Mouse (Mus musculus) neural tube, embryonic 13.5 days (tissue): ENCODE data around the gene Nav2. TPM values are rescaled to one million over a fixed set of nuclear protein-coding genes. Genes with fewer than 3 reads are reported as not detected.
A peak's percentile ranks its signal among the peaks of the same experiment; 100 is the strongest.

Experiments used
- ATAC-seq: fragments of 200-750 bp; cut with Nextera tagmentation; 2 replicates; pipeline ENCODE4 v1.8.0; 2017; ENCODE audit warnings: low read depth, mild to moderate bottlenecking, moderate TSS enrichment, moderate library complexity
- H3K27ac ChIP-seq: fragments of 300-500 bp; sonication (generic); replicated peaks from 2 replicates; pipeline ENCODE4 v1.5.1; 2015; ENCODE audit warnings: moderate library complexity, mild to moderate bottlenecking, inconsistent platforms
- H3K27me3 ChIP-seq: fragments of 300-500 bp; sonication (generic); 2 replicates; pipeline ENCODE4 v1.6.1; 2015; ENCODE audit warnings: mild to moderate bottlenecking, inconsistent platforms
- H3K36me3 ChIP-seq: fragments of 300-500 bp; sonication (generic); 2 replicates; pipeline ENCODE4 v1.6.1; 2015; ENCODE audit warnings: mild to moderate bottlenecking, inconsistent platforms
- H3K4me1 ChIP-seq: fragments of 300-500 bp; sonication (generic); replicated peaks from 2 replicates; pipeline ENCODE4 v1.6.1; 2015; ENCODE audit warnings: inconsistent platforms
- H3K4me2 ChIP-seq: fragments of 300-500 bp; sonication (generic); 2 replicates; pipeline ENCODE4 v1.6.1; 2015; ENCODE audit warnings: inconsistent platforms, mild to moderate bottlenecking, moderate library complexity
- H3K4me3 ChIP-seq: fragments of 300-500 bp; sonication (generic); 2 replicates; pipeline ENCODE4 v1.5.1; 2015; ENCODE audit warnings: mild to moderate bottlenecking, inconsistent platforms
- H3K9ac ChIP-seq: fragments of 300-500 bp; sonication (generic); 2 replicates; pipeline ENCODE4 v1.6.1; 2015; ENCODE audit warnings: moderate library complexity, mild to moderate bottlenecking, inconsistent platforms
- H3K9me3 ChIP-seq: fragments of 300-500 bp; sonication (generic); 2 replicates; pipeline ENCODE4 v1.6.1; 2016; ENCODE audit warnings: inconsistent platforms
- WGBS: fragments of 180-500 bp; shearing (Covaris S2); methylation state at CpG from one replicate; pipeline ENCODE4 v1.1.7; 2015; 5-methylcytosine and 5-hydroxymethylcytosine counted together
- polyA plus RNA-seq: library from polyadenylated mRNA; unstranded; fragments of >200 nt; fragmentation: Nextera tagmentation; extraction: Ambion mirVana; gene quantifications from 2 replicates; pipeline ENCODE4 v1.2.1, GENCODE M21; 2015

Nav2 gene
- polyA plus RNA-seq, 1 experiment from 2014 or later = 19.6 TPM

GRCm38 (mm10) chr7:49451240-49451639 lies 542.7 kb downstream of the Nav2 start:
- Histone ChIP-seq H3K27ac (no peak overlapping the region), H3K27me3 (no peaks in the 10 kb centered on the region), H3K4me2 (0 out of 2 replicates have a peak overlapping the region, but pooled peaks have one; percentile 40), H3K4me3 (no peak overlapping the region), H3K9ac (no peak overlapping the region), H3K4me1 (peaks cover 19% of the 10 kb centered on the region), H3K9me3 (no peaks in the 10 kb centered on the region), H3K36me3 (peaks cover 18% of the 10 kb centered on the region)
- 87% methylated on average over 10 of the region's 10 CpGs for WGBS
- ATAC-seq = no peak

DNA sequence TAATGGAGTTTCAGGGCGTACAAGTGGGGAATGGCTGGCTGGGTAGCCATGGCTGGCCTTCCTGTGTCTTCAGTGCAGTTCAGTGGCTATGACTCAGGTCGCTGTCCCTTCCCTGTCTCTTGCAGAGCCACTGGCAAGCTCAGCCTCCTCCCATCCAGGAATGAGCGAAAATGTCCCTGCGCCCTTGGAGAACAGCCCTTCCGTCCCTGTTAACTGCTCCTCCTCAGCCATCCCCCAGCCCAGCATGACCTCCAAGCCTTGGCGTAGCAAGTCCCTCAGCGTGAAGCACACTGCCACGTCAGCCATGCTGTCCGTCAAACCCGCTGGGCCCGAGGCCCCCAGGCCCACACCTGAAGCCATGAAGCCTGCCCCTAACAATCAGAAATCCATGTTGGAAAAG lies 543.8 kb downstream of the Nav2 start:
- no peak overlapping the region for H3K27ac ChIP-seq
- no peaks in the 10 kb centered on the region for H3K9me3 ChIP-seq
- WGBS = 79% methylated on average over 11 of the region's 11 CpGs
- no peak overlapping the region for H3K4me2 ChIP-seq
- H3K36me3 ChIP-seq = peaks cover 18% of the 10 kb centered on the region
- no peak for ATAC-seq
- H3K4me3 ChIP-seq = no peak overlapping the region
- H3K27me3 ChIP-seq = no peaks in the 10 kb centered on the region
- no peak overlapping the region for H3K9ac ChIP-seq
- H3K4me1 ChIP-seq = peaks cover 19% of the 10 kb centered on the region

GRCm38 (mm10) chr7:49454601-49455000 lies 546.1 kb downstream of the Nav2 start:
- WGBS = 86% methylated on average over 5 of the region's 5 CpGs
- Histone ChIP-seq H3K27me3 (no peaks in the 10 kb centered on the region), H3K4me3 (no peak overlapping the region), H3K4me2 (no peak overlapping the region), H3K36me3 (peaks cover 23% of the 10 kb centered on the region), H3K9ac (no peak overlapping the region), H3K4me1 (peaks cover 18% of the 10 kb centered on the region), H3K9me3 (no peaks in the 10 kb centered on the region), H3K27ac (no peak overlapping the region)
- no peak for ATAC-seq

DNA sequence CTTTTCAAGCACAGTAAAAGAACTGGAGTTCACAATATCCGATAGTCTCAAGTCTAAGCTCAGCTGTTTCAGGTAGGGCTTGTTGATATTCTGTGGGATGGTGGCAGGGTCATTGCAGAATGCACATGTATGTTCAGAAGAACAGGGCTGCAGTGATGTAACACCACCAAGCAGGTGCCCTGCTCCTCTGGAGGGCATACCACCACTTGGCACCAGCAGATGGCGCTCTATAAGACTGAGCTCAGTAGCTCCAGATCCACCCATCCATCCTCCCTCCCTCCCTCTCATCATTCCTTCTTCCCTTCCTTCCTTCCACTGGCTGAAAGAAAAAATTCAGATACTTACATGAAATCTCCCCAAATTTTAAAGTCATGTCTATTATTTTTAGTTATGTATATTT lies 547.6 kb downstream of the Nav2 start:
- ATAC-seq = 0 out of 2 replicates have a peak, but pooled peaks have one; percentile 37
- WGBS = 60% methylated on average over 2 of the region's 2 CpGs
- H3K36me3 ChIP-seq = peaks cover 23% of the 10 kb centered on the region
- H3K9me3 ChIP-seq = no peaks in the 10 kb centered on the region
- no peak overlapping the region for H3K4me2 ChIP-seq
- no peaks in the 10 kb centered on the region for H3K27me3 ChIP-seq
- H3K4me1 ChIP-seq = peaks cover 3% of the 10 kb centered on the region; the same call in 1 of the 2 replicates
- H3K4me3 ChIP-seq = no peak overlapping the region
- H3K27ac ChIP-seq = no peak overlapping the region
- H3K9ac ChIP-seq = no peak overlapping the region

- no peaks in the 10 kb centered on the region for H3K4me1 ChIP-seq
- H3K27me3 ChIP-seq = no peaks in the 10 kb centered on the region
- no peak overlapping the region for H3K4me3 ChIP-seq
- H3K4me2 ChIP-seq = no peak overlapping the region
- 83% methylated on average over 10 of the region's 10 CpGs for WGBS
- H3K9me3 ChIP-seq = no peaks in the 10 kb centered on the region
- no peak for ATAC-seq
- no peak overlapping the region for H3K9ac ChIP-seq
- H3K27ac ChIP-seq = no peak overlapping the region
- H3K36me3 ChIP-seq = peaks cover 21% of the 10 kb centered on the region
Observed at GRCm38 (mm10) chr7:49457398-49457797, 548.9 kb downstream of the Nav2 start.

GRCm38 (mm10) chr7:49457890-49458289 lies 549.4 kb downstream of the Nav2 start:
- Histone ChIP-seq H3K4me3 (no peak overlapping the region), H3K4me2 (no peak overlapping the region), H3K27ac (no peak overlapping the region), H3K27me3 (no peaks in the 10 kb centered on the region), H3K36me3 (peaks cover 16% of the 10 kb centered on the region), H3K9ac (no peak overlapping the region), H3K4me1 (no peaks in the 10 kb centered on the region), H3K9me3 (no peaks in the 10 kb centered on the region)
- no peak for ATAC-seq
- WGBS = 86% methylated on average over 10 of the region's 10 CpGs

DNA sequence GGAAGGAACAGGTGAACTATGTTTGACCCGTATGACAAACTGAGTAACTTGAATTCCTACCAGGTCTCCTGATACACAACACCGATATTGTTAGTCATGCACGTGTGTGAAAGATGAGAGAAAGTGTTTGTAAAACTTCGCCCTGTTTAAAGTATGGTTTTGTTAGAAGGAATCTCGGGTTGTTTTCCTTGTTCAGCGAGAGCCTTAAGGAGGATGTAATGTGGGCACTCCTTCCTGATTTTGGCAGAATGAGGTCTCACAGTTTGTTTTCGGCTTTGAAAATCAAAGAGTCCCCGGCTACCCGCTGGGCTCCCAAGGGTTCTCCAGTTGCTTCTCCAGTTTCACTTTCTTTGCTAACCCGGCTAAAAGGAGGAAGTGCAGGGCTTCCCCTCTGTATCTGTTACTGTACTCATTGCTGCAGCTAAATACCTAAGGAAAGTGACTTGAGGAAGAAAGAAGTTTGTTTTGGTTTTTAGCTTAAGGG lies 553.9 kb downstream of the Nav2 start:
- no peak for ATAC-seq
- H3K9ac ChIP-seq = no peak overlapping the region
- H3K9me3 ChIP-seq = no peaks in the 10 kb centered on the region
- peak overlapping the region; percentile 13; the same call in 1 of the 2 replicates for H3K4me2 ChIP-seq
- no peak overlapping the region for H3K27ac ChIP-seq
- 24% methylated on average over 10 of the region's 10 CpGs for WGBS
- H3K4me3 ChIP-seq = no peak overlapping the region
- no peaks in the 10 kb centered on the region for H3K27me3 ChIP-seq
- H3K36me3 ChIP-seq = peaks cover 25% of the 10 kb centered on the region
- H3K4me1 ChIP-seq = no peaks in the 10 kb centered on the region

GRCm38 (mm10) chr7:49467861-49468260 lies 559.3 kb downstream of the Nav2 start:
- Histone ChIP-seq H3K4me2 (no peak overlapping the region), H3K9me3 (no peaks in the 10 kb centered on the region), H3K27me3 (no peaks in the 10 kb centered on the region), H3K4me1 (no peaks in the 10 kb centered on the region), H3K4me3 (no peak overlapping the region), H3K36me3 (peaks cover 21% of the 10 kb centered on the region), H3K27ac (no peak overlapping the region), H3K9ac (no peak overlapping the region)
- peak; percentile 78; the same call in 1 of the 2 replicates for ATAC-seq
- WGBS = 60% methylated on average over 10 of the region's 10 CpGs

DNA sequence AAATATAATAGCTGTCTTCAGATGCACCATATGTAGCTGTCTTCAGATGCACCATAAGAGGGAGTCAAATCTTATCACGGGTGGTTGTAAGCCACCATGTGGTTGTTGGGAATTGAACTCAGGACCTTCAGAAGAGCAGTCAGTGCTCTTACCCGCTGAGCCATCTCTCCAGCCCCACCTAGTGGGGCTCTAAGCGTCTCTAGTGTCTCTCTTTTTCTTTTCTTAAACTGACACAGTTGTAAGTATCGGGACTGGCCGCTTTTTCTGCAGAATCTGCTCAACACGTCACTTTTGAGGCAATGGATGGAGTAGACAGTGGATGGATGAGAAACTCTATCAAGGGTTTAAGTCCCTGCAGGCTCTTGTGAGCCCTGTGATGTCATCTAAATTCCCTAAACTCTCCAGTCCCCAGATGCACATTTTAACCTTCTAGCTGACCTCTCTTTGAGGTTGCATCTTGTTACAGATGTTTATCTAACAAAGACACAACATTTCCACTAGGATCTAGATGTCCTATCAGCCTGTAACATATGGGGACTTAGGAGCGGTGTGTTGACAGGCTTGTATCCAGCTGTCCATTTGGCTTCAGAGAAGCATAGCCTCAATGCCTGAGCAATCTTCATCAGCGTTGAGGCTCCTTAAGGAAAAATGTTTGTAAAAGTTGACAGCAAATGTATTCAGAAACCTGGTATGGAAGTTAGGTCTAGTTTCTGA lies 560.1 kb downstream of the Nav2 start:
- WGBS = 78% methylated on average over 8 of the region's 8 CpGs
- Histone ChIP-seq H3K9me3 (no peaks in the 10 kb centered on the region), H3K27ac (no peak overlapping the region), H3K36me3 (peaks cover 21% of the 10 kb centered on the region), H3K4me1 (no peaks in the 10 kb centered on the region), H3K4me3 (no peak overlapping the region), H3K9ac (no peak overlapping the region), H3K27me3 (no peaks in the 10 kb centered on the region), H3K4me2 (no peak overlapping the region)
- ATAC-seq = no peak

- ATAC-seq = no peak
- Histone ChIP-seq H3K9me3 (no peaks in the 10 kb centered on the region), H3K4me3 (no peak overlapping the region), H3K4me2 (no peak overlapping the region), H3K9ac (no peak overlapping the region), H3K36me3 (no peaks in the 10 kb centered on the region), H3K27ac (no peak overlapping the region), H3K4me1 (no peaks in the 10 kb centered on the region), H3K27me3 (no peaks in the 10 kb centered on the region)
- 68% methylated on average over 3 of the region's 3 CpGs for WGBS
Observed at GRCm38 (mm10) chr7:49471278-49471677, 562.8 kb downstream of the Nav2 start.

- WGBS = 85% methylated on average over 6 of the region's 6 CpGs
- H3K36me3 ChIP-seq = no peaks in the 10 kb centered on the region
- no peaks in the 10 kb centered on the region for H3K27me3 ChIP-seq
- H3K9ac ChIP-seq = no peak overlapping the region
- ATAC-seq = no peak
- H3K4me1 ChIP-seq = peaks cover 20% of the 10 kb centered on the region
- H3K9me3 ChIP-seq = no peaks in the 10 kb centered on the region
- H3K4me2 ChIP-seq = no peak overlapping the region
- no peak overlapping the region for H3K4me3 ChIP-seq
- no peak overlapping the region for H3K27ac ChIP-seq
Observed at GRCm38 (mm10) chr7:49475282-49475681, 566.8 kb downstream of the Nav2 start.

DNA sequence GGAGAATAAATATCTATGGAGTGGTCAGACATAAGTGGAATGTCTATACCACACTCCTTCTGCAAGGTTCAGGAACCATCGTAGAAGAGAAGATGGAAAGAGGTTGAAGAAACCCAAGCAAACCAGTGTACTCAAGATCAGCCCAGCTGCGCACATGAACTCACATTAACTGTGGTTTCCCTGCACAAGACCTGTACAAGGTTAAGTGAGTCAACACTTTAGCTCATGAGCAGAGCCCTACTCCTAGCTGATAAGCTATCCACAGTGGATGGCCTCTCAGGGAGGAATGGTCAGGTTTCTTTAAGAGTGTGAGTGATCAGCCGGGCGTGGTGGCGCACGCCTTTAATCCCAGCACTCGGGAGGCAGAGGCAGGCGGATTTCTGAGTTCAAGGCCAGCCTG lies 567.6 kb downstream of the Nav2 start:
- H3K27me3 ChIP-seq = no peaks in the 10 kb centered on the region
- H3K9ac ChIP-seq = no peak overlapping the region
- H3K36me3 ChIP-seq = no peaks in the 10 kb centered on the region
- H3K9me3 ChIP-seq = no peaks in the 10 kb centered on the region
- no peak overlapping the region for H3K4me2 ChIP-seq
- no peak for ATAC-seq
- no peak overlapping the region for H3K4me3 ChIP-seq
- WGBS = 96% methylated on average over 8 of the region's 8 CpGs
- H3K27ac ChIP-seq = no peak overlapping the region
- H3K4me1 ChIP-seq = peaks cover 24% of the 10 kb centered on the region

DNA sequence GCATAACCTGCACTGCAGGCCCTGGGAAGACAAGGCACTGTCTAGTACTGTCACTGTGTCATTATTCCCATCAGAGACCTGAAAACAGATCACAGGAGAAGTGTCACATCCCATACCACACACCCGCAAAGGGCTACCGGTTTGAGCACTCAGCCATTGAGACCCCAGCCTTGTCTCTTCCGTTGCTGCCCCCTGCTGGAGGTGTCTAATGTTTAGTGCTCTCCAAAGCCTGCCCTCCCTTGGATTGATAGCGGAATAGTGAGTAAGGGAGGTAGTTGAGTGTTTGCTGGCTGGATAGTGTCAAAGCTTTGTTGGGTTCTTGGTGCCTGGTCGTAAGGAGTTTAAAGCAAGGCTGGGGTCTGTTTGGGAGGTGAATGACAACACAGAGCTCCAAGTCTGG lies 568.1 kb downstream of the Nav2 start:
- 57% methylated on average over 5 of the region's 5 CpGs for WGBS
- Histone ChIP-seq H3K9ac (no peak overlapping the region), H3K4me3 (no peak overlapping the region), H3K4me2 (no peak overlapping the region), H3K27me3 (no peaks in the 10 kb centered on the region), H3K9me3 (no peaks in the 10 kb centered on the region), H3K4me1 (peaks cover 29% of the 10 kb centered on the region), H3K36me3 (no peaks in the 10 kb centered on the region), H3K27ac (no peak overlapping the region)
- ATAC-seq = no peak
